Mouse (Mus musculus): ENCODE data around the gene Pias4.

The Pias4 gene

DNA sequence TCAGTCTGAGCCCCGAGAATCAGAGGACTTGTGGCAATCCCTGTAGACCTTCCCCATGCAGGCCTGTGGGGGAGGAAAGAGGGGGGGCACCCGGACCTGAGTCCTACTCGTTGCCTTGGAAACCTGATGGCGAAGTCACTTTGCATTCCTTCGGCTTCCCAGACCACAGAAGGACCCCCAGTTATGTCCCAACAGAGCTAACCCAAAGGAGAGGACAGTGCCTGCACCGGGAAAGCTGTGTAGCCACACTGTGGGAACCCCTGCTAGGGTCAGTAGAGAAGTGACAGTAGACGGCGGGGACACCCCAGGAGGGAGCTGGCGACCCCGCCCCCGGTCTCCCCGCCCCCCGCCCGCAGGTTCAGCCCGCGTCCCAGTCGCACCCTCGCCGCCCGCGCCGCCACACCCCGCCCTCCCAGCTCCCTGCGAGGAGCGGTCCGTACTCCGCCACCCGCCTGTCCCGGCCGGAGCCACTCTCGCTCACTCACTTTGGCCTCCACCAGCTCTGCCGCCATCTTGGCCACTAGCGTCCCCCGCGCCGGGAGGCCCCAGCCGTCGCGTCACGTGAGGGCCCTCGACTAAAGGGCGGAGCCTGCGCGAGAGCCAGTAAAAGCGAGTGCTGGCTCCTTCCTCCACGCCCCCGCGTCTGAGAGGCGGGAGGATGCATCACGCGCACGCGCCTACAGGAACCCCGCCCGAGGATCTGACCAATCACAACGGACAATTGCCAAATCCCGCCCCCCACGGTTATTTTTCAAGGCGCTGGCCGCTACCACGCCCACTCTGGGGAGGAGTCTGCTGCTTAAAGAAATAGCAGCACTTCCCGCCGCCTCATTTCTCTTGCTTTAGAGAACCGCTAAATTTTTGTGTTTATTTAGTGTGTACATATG, at the start of gene Pias4:
Pias4 (minus strand) TSS at position 724 of the 887 bp plus-strand sequence.
- DNase-seq: peak; percentile 100

DNA sequence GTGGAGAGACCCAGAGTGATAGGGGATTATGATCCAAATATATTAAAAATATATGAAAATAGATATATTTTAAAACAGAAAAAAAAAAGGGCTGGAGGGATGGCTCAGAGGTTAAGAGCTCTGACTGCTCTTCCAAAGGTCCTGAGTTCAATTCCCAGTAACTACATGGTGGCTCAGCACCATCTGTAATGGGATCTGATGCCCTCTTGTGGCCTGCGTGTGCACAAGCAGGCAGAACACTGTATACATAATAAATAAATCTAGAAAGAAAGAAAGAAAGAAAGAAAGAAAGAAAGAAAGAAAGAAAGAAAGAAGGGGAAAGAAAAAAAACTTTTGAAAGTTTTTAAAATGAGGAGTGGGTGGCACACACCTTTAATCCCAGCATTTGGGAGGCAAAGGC, 49.5 kb upstream of the Pias4 start:
- peak; percentile 35 for DNase-seq

DNA sequence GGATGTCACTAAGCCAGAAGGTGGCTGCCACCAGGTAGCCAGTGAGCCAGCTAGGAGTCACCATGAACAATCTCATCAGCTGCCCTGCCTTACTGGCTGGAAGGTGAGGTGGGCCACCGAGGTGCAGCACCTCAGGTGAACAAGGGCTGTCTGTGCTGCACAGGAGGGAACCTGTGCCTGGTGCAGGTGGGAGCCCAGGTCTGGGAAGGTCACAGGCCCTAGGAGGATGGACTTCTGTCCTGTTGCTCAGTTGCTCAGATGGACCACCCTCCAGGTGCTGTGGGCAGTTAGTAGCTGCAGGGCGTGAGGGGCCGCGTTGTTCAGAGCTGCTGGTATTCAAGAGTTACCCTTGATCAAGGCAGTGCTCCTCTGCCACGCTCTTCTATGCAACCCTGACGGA, 49.1 kb upstream of the Pias4 start:
- no peak for DNase-seq

DNA sequence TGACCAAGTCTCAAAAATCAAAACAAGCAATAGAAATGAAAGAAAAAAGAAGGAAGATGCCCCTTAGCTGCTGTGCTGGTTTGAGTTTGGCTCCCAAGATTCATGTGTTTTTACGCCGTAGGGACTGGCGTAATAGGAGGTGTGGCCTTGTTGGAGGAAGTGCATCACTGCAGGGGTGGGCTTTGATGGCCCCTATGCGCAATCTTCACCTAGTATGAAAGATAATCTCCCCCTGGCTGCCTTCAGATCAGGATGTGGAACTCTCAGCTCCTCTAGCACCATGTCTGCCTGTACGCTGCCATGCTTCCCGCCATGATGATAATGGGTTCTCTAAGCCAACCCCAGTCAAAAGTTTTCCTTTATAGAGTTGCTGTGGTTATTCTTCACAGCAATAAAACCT, 48.5 kb upstream of the Pias4 start:
- no peak for DNase-seq

DNA sequence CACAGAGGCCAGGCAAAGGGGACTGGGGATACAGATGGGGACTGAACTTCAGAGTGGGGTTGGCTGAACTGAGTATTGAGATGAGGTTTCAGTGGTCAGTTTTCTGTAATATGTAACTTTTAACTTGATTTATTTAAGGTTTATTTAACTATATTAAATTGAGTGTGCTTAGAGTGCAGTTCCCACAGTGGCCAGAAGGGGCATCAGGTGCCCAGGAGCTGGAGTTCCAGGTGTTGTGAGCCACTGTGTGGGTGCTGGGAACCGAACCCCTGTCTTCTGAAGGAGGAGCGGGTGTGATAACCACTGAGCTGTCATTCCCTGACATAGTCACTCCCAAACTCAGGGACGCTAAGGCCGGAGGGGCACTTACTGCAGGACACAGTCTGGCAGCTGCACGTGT, 42.4 kb upstream of the Pias4 start:
- no peak for DNase-seq

DNA sequence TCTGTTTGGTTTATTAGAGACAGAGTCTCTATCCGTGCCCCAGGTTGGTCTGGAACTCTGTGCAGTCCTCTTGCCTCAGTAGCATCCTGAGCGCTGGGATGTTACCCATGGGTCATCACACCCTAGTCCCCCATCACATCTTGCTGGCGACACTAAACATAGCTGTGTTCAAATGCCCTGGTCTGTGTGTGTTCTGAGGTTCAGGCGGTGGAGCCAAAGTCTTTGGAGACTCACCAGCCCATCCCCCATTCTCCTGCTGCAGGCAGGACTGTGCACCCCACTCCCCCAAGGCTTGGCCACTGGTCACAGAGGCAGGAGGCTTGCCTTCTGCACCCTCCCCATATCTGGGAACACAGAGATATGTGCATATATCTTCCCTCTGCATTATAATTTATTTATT, 36.4 kb upstream of the Pias4 start:
- DNase-seq: no peak

DNA sequence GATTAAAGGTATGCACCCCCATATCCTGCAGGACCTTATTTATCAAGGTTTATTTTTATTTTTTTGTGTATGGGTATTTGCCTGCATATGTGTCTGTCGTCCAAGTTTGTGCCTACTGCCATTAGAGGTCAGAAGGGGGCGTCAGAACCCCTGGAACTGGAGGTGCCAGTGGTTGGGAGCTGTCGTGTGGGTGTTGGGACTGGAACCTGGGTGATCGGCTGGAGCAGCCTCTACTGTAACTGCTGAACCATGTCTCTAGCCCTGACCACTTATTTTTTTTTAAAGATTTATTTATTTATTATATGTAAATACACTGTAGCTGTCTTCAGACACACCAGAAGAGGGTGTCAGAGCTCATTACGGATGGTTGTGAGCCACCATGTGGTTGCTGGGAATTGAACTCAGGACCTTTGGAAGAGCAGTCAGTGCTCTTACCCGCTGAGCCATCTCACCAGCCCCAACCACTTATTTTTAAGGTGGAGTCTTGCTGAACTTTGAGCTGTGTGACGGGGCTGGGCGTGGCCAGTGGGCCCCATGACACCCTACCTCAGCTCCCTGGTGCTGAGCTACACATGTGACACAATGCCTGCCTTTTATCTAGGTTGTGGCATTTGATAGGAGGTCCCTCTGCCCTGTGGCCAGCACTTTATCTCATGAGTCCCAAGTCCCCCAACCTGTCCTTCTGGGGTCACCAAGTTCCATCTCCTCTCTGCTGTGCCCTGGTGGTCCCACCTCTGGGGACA, 35.4 kb upstream of the Pias4 start:
- no peak for DNase-seq

DNA sequence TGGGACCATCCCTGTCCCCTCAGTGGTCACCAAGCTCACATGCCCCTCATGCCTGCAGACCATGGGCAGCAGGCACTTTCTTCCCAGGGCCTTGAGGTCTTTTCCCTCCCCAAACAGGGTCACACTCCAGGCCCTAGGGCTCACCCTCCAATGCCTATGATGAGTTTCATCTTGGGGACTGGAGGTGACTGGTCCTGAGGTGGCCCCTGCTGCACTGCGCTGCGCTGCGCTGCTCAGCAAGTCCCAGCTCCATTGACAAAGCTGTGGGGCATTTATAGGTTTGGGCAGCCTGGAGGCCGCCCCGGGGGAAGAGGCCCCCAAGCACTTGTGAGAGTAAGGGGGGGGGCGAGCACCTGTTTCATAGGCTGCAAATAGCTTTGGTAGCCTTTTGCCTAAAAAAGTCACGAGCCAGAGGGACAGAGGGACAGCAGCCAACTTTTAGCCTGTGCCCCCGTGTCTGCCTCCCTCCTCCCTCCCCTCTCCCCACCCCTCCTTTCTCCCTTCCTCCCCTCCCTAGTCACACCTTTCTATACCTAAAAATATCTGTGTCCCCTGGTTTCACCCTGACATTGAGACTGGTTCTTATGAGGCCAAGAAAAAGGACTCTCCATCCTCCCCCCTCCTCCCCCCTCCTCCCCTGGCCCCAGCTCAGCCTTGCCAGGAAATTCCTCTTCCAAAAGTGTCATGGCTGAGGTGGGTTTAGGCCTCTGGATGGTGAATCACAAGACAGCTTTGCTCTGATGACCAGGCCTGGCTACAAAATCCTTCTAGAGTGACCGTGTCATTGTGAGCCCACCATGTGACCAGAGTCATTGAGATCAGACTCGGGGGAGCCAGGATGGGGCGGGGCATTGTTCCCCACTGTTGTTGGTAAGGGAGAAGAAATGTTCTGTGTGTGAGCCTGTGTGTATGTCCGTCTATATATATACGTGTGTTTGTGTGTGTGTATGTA, 34.4 kb upstream of the Pias4 start, which contains the start of gene Nmrk2:
Nmrk2 (minus strand) TSS at position 245 of the 952 bp plus-strand sequence.
- no peak for DNase-seq

DNA sequence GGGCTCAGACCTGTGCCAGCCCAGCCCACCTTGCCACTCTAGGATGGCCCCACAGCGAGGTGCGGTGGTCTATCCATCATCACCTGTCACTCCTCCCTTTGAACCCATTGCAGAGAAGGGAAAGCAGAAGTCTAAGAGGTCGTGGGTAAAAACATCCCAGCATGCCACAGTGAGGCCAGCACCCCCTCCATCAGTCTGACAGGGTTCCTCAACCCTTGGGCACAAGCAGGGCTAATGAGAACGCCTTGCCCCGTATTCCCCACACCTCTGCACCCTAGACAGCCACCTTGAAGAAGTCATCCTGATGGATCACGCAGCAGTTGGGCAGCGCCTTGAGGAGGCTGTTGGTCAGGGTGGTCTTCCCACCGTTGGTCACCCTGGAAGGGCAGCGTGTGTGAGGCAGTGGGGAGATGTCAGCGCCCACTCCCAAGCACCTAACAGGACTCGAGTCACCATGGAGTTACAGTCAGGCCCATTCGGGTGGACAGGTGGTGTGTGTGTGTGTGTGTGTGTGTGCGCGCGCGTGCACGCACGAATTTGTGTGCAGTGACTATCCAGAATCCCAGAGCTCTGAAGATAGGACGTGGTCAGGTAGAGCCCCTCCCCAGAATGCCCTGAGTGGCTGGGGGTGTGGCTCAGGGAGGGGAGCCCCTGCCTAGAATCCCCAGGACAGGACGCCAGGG, 33.0 kb upstream of the Pias4 start:
- DNase-seq: no peak

DNA sequence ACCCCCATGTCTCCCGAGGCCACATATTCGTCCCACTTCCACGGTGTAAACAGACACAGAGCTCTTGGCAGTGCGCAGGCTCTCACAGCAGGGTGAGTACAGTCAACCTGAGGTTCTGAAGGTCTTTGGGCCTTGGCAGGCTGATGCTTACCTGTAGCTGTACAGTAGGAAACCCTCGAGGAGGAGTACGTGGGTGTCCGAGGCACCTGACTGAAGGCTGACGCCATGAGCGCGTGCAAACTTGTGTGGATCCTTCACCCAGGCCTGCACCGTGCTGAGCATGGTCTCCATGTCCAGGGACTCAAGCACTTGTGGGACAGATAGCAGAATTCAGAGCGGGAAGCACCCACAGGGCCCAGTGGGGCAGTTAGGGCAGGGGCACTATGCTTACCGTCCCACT, 32.4 kb upstream of the Pias4 start:
- no peak for DNase-seq

DNA sequence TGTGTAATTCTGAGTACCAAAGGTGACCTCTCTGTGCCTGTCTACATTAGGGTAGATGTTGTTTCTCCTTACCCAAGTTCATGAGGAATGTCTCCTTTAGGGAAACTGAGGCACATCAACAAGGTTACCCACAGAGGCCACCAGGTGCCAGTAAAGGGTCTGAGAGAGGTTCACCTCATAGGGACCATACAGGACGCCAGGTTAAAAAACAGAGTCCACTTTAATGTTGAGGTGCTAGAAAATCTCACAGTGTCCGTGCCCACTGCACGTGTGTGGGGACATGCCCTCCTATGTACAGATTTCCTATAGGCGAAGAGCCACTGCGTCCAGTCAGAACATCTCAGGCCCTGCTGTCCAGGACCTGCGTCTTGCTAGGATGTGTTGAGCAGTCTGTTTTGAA, 31.3 kb upstream of the Pias4 start:
- no peak for DNase-seq

DNA sequence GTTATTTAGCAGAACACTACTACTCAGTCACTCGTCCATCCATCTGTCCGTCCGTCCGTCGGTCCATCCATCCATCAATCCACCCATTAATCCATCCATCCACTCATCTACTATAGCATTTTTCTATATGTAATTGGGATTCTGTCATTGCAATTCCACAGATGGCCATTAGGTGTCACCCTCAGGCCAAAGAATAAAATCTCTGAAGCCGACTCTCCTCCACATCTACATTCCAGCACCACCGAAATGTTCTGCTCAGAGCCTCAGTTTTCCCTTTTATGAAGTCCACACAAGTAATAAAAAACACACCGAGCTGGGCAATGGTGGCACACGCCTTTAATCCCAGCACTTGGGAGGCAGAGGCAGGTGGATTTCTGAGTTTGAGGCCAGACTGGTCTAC, 30.5 kb upstream of the Pias4 start:
- DNase-seq: peak; percentile 81

DNA sequence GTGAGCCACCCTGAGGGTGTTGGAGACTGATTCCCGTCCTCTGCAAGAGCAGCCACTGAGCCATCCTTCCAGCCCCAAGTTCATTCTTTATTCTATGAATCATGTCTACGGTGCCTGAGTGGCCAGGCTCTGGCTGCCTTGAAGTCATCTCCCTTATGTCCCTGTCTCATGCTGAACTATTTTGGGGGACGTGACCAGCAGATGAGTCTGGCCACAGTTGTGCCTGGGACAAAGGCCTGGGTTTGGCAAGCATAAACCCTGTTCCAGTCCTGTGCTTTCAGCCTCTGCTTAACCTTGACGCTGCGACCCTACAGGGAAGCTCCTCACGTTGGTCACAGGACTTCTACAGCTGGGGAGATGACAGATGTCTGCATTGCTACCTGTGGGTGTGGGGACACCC, 29.6 kb upstream of the Pias4 start:
- DNase-seq: no peak

DNA sequence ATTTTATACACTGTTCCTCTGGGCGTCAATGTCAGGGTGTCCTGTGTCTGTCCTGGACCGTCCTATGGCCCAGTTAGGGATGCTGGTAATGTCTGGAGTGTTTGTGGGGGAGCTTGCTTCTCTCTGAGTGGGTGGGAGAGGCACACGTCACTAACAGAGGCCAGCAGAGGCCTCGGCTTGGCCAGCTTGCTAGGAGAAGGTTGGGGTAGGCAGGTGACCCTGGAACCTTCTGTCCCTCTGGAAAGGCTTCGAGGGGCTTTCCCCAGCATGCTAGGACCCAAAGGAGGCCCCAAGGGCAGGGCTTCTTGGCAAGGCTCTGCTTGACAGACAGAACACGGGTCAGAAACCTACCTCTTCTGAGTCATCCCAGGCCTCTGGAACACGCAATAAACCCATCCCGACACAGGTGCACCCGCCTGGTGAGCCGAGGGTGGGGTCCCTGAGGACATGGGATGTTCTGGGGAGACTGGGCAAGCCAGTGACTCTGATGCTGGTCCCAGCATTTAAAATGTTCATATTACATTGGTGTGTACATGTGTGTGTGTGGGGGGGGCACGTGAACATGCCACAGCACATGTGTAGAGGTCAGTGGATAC, 28.8 kb upstream of the Pias4 start:
- DNase-seq: no peak

DNA sequence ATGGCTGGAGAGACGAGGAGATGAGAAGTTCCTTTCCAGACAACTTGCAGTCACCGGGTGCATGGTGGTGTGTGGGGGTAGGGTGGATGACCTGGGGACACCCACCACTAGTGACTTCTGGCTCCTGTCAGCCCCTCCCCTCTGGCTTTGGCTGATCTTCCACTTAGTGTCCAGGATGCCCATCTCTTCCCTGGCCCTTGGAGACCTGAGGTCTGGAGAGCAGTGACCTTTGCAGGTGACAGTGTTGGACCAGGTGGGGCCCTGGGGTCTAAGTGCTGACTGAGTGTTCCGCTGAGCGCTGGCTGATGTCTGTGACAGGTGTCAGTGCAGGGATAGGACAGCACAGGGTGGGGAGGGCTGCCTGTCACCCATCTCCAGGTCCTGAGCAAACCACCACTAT, 27.6 kb upstream of the Pias4 start:
- no peak for DNase-seq

DNA sequence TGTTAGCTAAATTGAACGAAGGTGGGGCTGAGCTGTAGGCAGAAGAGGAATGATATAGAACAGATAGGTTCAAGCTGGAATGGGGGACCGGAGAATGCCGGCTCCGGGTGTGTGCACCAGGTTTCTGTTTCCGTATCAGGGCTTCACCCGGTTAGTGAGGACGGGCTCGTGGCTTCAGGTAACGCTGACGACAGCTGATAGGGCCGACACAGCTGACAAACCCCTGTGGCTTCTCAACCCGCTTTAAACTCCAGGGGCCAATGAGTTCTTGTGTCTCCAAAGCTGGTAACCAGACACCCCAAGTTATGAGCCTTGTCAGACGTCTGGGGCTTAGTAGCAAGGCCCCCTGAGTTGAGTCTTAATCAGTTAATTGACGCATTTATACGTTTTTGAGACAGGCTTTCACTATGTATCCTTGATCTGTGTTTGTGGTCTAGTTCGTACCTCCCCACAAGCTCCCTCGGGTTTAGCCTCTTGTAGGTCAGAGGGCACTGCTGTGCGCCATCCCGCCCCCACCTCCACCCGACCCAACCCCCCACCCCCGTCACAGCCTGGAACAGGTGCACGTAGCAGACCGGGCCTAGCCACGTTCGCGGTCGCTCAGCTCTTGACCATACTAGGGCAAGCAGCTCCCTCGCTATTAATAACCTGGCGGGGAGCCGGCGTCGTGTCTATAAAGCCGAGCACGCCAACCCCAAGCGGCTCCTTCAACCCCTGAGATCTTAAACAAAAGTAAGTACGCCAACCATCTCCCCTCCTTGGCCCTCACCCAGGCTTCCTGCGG, 26.5 kb upstream of the Pias4 start:
- no peak for DNase-seq

DNA sequence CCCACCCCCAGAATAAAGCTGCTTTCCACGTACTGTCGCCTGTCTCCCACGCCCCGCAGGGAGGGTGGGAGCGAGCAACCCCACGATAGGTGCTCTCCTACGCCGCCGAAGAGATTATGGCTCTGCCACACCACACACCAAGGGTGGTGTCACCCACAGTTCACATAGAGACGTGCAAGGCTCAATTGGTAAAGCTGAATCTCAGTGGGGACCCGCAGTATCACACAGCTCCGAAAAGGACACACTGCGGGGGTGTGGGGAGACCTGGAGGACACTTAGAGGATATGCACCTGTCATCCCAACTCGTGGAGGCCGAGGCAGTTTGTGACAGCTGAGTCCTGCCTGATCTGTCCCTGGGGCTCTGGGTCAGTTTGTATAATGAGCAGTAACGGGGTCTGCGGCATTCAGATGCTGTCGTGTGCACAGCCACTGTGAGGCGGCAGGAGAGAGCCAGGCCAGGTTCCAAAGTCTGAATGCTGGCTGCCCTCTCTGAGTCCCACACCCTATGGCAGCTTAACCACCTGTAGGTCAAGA, 25.3 kb upstream of the Pias4 start:
- peak; percentile 68 for DNase-seq

DNA sequence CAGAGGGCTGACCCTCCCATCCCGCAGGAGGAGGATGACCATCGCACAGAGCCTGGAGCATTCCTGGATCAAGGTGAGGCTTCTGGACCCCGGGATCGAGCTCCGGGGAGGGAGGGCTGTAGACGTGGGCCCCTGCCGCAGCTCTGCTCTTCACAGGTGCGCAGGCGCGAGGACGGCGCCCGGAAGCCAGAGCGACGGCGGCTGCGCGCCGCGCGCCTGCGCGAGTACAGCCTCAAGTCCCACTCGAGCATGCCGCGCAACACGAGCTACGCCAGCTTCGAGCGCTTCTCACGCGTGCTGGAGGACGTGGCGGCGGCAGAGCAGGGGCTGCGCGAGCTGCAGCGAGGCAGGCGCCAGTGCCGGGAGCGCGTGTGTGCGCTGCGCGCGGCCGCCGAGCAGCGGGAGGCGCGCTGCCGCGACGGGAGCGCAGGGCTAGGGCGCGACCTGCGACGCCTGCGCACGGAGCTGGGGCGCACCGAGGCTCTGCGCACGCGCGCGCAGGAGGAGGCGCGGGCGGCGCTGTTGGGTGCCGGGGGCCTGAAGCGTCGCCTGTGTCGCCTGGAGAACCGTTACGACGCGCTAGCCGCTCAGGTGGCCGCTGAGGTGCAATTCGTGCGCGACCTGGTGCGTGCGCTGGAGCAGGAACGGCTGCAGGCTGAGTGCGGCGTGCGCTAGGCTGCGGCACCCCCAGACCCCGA, 24.7 kb upstream of the Pias4 start:
- DNase-seq: peak; percentile 90

DNA sequence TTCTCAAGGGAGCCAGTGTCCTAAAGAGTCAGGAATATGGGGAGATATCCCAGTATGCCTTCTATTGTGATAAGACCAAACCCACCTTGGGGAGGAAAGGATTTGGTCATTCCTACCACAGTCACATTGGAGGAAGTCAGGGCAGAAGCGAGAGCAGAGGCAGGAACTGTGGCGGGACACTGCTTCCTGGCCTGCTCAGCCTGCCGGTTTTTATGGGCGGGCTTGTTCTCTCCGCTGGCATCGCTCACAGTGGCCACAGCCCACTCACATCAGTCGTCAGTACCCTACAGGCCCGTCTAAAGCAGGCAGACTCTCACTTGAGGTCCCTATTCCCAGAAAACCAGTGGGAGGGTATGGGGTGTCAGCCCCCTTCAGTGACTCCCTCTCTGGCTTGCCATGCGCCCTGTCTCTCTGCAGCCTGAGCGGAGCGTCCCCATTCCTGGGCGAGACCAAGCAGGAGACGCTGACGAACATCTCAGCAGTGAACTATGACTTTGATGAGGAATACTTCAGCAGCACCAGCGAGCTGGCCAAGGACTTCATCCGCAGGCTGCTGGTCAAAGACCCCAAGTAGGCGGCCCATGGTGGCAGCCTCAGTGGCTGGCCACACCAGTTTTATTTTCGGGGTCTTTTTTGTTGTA, 23.7 kb upstream of the Pias4 start:
- DNase-seq: no peak

DNA sequence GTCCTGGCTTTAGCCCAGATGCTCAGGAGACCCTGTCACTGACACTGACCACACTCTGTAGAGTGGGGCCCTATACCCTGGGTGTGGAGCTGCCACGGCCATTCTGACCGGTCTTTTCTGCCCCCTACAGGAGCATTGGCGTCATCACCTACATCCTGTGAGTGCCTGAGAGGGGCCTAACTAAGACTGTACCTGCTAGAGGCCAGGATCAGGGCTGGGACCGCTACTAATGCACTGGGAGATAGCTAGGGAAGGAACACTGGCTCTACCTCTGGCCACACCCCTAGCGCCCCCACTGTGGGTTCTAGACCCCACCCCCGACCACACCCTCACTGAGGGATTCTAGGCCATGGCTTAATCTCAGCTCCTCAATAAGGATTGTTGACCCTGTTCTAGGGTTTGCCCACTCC, 23.2 kb upstream of the Pias4 start:
- DNase-seq: no peak

All from retina, postnatal 1 day (tissue).